Mouse (Mus musculus): Measurements from ENCODE around the gene Micu1.
"Not testable (repeated sequence)": the region's sequence is repeated elsewhere in the genome, so short reads cannot be mapped to it uniquely, and the experiment has no call there.

Micu1 gene

DNA sequence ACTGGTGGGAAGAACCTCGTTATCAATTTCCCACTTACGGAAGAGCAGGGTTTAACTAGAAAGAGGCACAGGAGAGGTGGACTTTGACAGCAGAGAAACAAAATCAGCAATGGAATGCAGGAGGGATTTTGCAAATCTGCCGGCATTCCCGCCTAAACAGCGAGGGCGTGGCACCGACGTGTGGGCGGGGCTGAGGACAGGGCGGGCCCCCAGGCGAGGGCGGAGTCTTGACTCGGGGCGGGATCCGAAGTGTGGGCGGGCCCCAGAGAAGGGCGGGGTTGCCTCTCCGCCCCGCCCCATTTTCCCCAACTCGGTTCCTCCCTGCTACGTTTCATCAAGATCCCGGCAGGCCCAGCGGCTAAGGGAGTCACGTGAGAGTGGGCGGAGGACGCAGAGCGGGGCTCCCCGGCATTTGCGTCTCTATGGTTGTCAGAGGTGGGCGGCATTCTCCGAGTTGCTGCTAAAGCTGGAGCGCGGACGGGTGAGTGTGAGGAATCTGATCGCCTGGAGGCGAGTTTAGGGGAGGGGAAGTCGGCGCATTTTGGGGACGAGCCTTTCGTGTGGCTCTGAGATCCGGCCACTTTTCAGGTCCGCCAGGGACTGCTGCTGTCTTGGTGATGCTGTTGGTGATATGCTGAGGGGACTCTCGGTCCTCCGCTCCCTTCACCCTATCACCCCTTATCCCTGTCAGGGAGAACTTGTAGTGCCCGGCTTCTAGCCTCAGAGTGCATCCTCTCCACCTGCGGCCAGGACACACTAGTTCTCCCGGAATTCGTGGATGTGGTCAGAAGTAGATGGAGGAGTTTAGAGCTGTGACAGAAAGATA, at the start of gene Micu1:
TSS of gene Micu1 (plus strand) at position 271 of the 826 bp plus-strand sequence.
- peak; percentile 88 for DNase-seq (ENCODE audit: low read depth, low spot score)

DNA sequence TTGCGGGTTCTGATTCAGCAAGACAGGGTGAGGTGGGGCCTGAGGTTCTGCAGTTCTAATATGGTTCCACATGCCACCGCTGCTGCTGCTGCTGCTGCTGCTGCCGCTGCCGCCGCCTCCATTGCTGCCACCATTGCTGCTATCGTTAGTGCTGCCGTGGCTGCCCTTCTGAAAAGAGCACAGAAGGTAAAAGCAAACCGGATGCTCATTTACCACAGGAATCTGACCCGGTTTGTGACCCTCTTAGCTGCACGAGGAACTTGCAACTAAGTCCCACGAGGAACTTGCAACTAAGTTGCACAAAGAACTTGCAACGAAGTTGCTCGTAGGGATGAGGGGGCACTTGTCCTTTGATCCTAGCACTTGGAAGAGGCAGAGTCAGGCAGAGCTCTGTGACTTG, 45.5 kb upstream of the Micu1 start:
- no peak for DNase-seq (ENCODE audit: low read depth, low spot score)

- no peak for DNase-seq (ENCODE audit: low read depth, low spot score)
Observed at GRCm38 (mm10) chr10:59664765-59665164, 37.5 kb upstream of the Micu1 start.

GRCm38 (mm10) chr10:59665503-59666291, 36.6 kb upstream of the Micu1 start:
- DNase-seq (ENCODE audit: low read depth, low spot score) = no peak

DNA sequence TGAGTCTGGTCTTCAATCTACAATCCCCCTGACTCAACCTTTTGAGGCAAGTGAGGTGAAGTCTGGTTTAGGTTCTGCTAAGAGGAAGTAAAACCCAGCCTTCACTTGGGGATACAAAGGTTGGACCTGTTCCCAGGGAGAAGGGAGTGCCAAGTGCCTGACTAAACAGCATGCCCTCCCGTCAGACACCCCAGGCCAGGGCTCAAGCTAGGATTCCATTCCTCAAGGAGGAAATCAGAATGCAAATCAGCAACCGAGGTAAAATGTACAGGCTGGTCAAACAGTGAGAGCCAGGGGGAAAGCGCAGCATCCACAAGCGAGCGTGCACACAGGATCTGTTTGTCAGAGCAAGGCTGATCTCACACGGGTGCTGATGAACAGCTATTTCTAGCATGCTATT, 34.9 kb upstream of the Micu1 start:
- no peak for DNase-seq (ENCODE audit: low read depth, low spot score)

- DNase-seq (ENCODE audit: low read depth, low spot score) = no peak
Observed at GRCm38 (mm10) chr10:59668491-59668890, 33.8 kb upstream of the Micu1 start.

DNA sequence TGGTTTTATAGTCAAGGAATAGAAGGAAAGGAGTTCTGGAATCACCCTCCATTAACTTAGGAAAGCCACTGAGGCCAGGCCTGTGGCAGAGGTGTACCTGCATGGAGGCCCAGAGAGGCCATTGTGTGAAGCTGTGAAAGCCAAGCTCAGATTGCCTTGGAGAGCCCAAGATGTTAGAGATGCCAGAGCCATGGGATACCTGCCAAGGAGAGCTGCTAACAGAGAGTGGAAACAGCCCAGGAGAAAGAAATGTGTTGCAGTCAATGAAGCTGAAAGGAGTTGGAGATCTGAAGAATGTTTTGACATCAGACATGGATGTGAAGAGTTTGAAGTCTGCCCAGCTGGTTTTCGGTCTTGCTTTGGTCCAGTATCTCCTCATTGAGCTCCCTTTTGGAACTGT, 24.4 kb upstream of the Micu1 start:
- DNase-seq (ENCODE audit: low read depth, low spot score) = no peak

DNA sequence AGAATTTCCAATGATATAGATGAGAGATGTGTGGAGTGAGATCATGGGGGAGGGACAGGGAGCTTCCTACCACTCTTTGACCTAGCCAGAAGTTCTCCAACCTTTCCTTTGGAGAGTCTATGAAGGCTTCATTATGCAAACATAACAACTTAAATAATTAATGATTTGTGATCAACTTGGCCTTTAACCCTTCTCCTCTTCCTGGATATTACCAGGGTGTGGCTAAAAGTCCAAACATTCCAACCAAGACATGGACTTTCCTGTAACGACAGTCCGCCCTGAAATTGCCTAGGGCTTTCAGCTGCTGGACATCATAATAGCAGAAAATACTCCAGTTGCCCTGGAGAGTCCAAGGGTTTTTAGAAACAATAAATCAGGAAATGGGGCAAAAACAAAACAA, 23.1 kb upstream of the Micu1 start:
- DNase-seq (ENCODE audit: low read depth, low spot score) = no peak

GRCm38 (mm10) chr10:59685586-59685985, 16.7 kb upstream of the Micu1 start:
- not testable (repeated sequence) for DNase-seq (ENCODE audit: low read depth, low spot score)

DNA sequence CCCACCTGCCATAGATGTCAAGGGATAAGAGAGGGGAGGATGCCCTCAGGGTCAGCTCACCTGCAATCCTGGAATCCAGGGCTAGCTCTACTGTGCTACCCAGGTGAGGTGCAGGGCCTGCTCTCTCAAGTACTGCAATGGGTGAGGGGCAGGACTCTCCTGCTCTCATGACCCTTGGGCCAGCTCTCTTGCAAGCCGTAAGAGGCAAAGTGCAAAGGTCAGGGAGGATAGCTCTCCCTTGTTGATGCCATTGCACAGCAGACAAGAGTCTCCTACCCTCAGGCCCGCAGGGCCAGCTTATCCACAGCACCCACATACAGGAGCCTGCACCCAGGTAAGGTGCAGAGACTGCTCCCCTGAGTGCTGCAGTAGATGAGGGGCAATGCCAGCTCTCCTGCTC, 15.2 kb upstream of the Micu1 start:
- DNase-seq (ENCODE audit: low read depth, low spot score) = no peak

DNA sequence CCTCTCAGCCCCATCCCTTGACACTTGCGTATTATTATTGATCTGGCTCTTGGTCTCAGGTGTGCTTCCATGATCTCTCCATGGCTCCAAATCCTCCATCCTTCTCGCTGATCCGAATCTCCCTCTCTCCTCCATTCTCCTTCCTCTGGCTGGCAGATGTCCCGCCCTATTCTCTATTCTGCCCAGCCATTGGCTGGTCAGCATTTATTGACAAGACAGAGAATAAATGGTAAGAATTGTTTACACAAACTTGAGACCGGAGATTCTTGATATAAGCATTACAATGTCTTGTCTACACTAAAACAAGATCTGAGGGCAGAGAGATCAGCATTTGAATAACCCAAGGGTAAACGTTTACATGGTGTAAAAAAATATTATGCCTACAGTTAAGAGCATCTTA, 12.4 kb upstream of the Micu1 start:
- DNase-seq (ENCODE audit: low read depth, low spot score) = no peak

DNA sequence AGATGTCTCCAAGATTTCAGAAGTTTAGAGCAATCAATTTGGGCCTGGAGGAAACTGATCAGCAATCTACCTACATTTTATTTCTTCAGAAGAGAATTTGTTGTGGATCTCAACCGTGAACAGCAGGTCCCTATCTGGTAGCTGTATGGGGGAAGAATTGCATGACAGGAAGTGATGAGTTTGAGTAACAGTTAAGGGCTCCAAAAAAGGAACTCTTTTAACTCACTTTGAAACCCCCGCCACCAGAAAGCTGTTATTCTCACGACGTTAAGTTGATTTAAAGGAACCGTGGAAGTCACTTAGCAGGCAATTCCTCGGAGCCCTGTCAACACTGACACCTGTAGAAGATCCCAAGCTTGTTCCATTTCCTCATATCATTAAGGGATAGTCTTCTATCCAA, 9.8 kb upstream of the Micu1 start:
- no peak for DNase-seq (ENCODE audit: low read depth, low spot score)

GRCm38 (mm10) chr10:59694104-59694503, 8.2 kb upstream of the Micu1 start:
- DNase-seq (ENCODE audit: low read depth, low spot score) = no peak

GRCm38 (mm10) chr10:59699516-59699915, 2.8 kb upstream of the Micu1 start:
- DNase-seq (ENCODE audit: low read depth, low spot score) = no peak

- DNase-seq (ENCODE audit: low read depth, low spot score) = no peak
Observed at GRCm38 (mm10) chr10:59701805-59702204, 472 bp upstream of the Micu1 start.

DNA sequence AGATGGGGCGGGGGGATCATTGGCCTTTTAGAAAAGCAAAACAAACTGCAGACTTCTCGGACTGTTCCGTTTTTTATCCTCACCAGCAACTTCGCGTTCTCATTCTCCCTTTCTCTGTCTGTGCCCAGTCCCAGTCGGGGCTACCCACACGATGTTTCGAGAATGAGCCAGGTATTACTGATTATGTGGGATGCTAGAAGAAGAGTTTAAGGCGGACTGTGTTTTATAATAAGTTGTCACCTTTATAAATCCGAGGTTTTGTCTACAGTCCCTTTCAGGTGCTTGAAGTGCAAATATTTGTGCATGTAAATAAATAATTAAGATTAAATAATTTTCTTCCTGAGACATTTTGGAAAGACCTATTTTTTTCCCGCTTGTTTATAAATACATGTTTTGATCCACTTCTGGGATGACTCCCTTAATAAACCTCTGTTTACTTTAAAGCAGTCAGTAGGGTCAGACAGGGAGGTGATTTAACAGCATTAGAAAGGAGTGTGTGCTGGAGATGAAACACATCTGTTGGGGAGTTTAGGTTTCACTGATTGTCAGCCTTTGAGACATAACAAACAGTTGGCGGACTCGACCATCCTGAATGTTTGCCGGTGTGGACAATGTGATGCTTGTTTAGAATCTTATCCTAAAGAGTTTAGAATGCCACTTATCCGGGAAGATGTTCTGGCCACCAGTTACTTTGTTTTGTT, 933 bp downstream of the Micu1 start:
- DNase-seq (ENCODE audit: low read depth, low spot score) = no peak

DNA sequence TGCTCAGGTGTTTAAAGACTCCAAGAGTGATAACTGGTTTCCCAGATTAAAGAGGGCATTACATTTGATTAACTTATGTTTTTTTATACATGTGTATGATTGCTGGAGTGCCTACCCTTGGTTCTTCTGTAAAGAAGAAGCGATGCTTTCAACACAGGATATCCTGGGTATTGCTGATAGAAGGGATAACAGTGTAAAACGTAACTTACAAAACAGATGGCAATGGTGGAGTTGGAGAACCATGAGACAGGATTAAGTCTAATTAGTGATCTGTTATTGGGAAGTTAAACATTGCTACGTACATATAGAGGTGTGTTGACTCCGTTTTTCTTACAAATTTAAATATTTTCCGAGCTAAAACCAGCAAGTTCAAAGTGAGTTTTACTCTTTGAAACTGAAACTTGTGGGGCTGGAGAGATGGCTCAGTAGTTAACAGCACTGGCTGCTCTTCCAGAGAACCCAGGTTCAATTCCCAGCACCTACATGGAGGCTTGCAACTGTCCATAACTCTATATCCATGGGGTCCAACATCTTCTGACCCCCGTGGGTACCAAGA, 4.8 kb downstream of the Micu1 start:
- no peak for DNase-seq (ENCODE audit: low read depth, low spot score)

DNA sequence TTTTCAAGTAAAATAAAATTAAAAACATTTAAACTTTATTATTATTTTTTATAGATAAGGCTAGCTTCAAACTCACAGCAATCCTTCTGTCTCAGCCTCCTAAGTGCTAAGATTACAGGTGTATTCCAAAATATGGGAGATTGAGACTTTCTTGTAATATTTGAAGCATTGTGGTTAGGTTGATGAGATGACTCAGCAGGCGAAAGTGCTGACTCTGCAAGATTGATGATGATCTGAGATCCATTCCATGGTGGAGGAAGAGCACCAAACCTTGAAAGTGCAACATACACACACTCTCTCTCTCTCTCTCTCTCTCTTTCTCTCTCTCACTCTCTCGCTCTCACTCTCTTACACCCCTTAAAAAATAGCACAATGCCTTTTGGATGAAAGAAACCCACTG, 5.3 kb downstream of the Micu1 start:
- no peak for DNase-seq (ENCODE audit: low read depth, low spot score)

GRCm38 (mm10) chr10:59709281-59709680, 7.0 kb downstream of the Micu1 start:
- no peak for DNase-seq (ENCODE audit: low read depth, low spot score)

DNA sequence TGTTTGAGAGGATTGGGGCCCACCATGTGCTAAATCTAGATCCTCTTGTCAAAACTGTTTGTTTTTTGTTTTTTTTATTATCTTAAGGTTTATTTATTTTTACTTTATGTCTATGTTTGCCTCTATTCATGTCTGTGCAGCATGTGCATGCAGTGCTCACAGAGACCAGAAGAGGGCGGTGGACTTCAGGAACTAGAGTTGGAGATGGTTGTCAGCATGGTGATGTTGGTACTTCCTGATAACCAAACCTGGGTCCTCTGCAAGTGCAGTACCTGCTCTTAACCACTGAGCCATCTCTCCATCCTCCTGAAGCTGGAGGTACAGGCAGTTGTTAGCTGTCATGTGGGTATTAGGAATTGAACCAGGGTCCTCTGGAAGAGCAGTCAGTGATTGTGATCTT, 8.0 kb downstream of the Micu1 start:
- no peak for DNase-seq (ENCODE audit: low read depth, low spot score)

GRCm38 (mm10) chr10:59712062-59712461, 9.8 kb downstream of the Micu1 start:
- DNase-seq (ENCODE audit: low read depth, low spot score) = no peak

DNA sequence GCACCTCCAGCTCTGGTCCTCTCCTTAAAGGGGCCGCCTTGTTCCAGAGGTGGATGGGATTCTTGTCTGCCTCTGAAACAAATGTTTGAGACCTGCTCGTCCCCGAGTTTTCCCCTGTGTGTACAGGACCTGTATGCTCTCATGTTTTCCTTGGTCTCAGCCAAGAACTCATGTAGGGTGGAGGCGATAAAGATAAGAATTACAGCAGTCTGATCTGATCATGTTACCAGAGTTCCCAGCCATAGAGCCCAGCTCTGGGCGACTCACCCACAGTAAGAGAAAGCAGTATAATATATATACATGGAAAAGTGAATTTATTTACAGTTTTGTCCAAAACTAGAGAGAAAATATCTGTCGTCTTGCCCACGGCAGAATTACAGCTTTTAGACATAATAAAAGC, 17.7 kb downstream of the Micu1 start:
- no peak for DNase-seq (ENCODE audit: low read depth, low spot score)

Data from retina, postnatal 7 days (tissue).